Mouse (Mus musculus) stomach, embryonic 15.5 days (tissue): ENCODE data around the gene Dck. TPM values are rescaled to one million over a fixed set of nuclear protein-coding genes. Genes with fewer than 3 reads are reported as not detected.
"Not testable (repeated sequence)": the region's sequence is repeated elsewhere in the genome, so short reads cannot be mapped to it uniquely, and the experiment has no call there.

Source experiments
- ATAC-seq: fragments of 200-750 bp; cut with Nextera tagmentation; 2 replicates; pipeline ENCODE4 v1.8.0; 2017; ENCODE audit warnings: low read depth, moderate number of reproducible peaks, moderate TSS enrichment; ENCODE audit not compliant: insufficient read depth, low FRiP score
- H3K27ac ChIP-seq: fragments of 300-500 bp; sonication (generic); 2 replicates; pipeline ENCODE4 v1.5.1; 2015; ENCODE audit warnings: mild to moderate bottlenecking, inconsistent platforms
- H3K27me3 ChIP-seq: fragments of 300-500 bp; sonication (generic); replicated peaks from 2 replicates; pipeline ENCODE4 v1.6.1; 2015; ENCODE audit warnings: inconsistent platforms
- H3K36me3 ChIP-seq: fragments of 300-500 bp; sonication (generic); 2 replicates; pipeline ENCODE4 v1.6.1; 2015; ENCODE audit warnings: inconsistent platforms
- H3K4me1 ChIP-seq: fragments of 300-500 bp; sonication (generic); 2 replicates; pipeline ENCODE4 v1.6.1; 2015; ENCODE audit warnings: inconsistent platforms
- H3K4me2 ChIP-seq: fragments of 300-500 bp; sonication (generic); 2 replicates; pipeline ENCODE4 v1.6.1; 2015; ENCODE audit warnings: mild to moderate bottlenecking, inconsistent platforms
- H3K4me3 ChIP-seq: fragments of 300-500 bp; sonication (generic); replicated peaks from 2 replicates; pipeline ENCODE4 v1.5.1; 2015; ENCODE audit warnings: inconsistent platforms
- H3K9ac ChIP-seq: fragments of 300-500 bp; sonication (generic); 2 replicates; pipeline ENCODE4 v1.6.1; 2015; ENCODE audit warnings: inconsistent platforms
- H3K9me3 ChIP-seq: fragments of 300-500 bp; sonication (generic); 2 replicates; pipeline ENCODE4 v1.6.1; 2016; ENCODE audit warnings: inconsistent platforms
- WGBS: fragments of 180-500 bp; shearing (Covaris S2); methylation state at CpG from one replicate; pipeline ENCODE4 v1.1.7; 2015; 5-methylcytosine and 5-hydroxymethylcytosine counted together
- polyA plus RNA-seq: library from polyadenylated mRNA; unstranded; fragments of >200 nt; fragmentation: Nextera tagmentation; extraction: Ambion mirVana; gene quantifications from 2 replicates; pipeline ENCODE4 v1.2.1, GENCODE M21; 2015

The Dck gene
- polyA plus RNA-seq = 41.8 and 44.6 TPM in 2 replicates

GRCm38 (mm10) chr5:88764987-88765481 is at the start of gene Dck:
TSS of gene Dck (plus strand) at chr5:88764996.
- H3K9me3 ChIP-seq = no peaks in the 10 kb centered on the region
- peak within 1 kb of the TSS; percentile 73 for H3K4me2 ChIP-seq
- ATAC-seq = peak; percentile 100
- no peaks in the 10 kb centered on the region for H3K36me3 ChIP-seq
- under 1% methylated on average over 51 of the region's 51 CpGs for WGBS
- peak within 1 kb of the TSS; percentile 82 for H3K27ac ChIP-seq
- peak within 1 kb of the TSS; percentile 64 for H3K4me3 ChIP-seq
- H3K4me1 ChIP-seq = peaks cover 6% of the 10 kb centered on the region; the same call in 1 of the 2 replicates
- no peaks in the 10 kb centered on the region for H3K27me3 ChIP-seq
- H3K9ac ChIP-seq = peak within 1 kb of the TSS; percentile 55

DNA sequence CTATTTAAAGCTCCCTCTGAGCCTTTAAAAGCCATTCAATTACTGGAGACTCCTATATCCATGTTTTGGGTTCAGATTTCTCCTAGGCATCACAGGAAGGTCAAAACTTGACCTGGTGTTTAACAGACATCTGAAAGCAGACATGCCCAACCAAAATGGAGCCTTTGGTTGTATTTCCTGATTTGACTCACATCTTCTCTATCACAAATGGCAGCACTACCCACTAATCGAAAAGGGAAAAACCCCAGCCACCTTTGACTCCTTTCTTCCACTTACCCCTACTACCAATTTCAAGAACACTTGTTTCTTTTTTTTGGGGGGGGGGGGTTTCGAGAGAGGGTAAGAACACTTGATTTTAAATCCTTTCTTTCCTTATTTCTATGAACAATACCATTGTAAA is 47.8 kb upstream of the Dck start:
- Histone ChIP-seq H3K27ac (no peak overlapping the region), H3K4me3 (no peak overlapping the region), H3K9me3 (no peaks in the 10 kb centered on the region), H3K4me1 (peaks cover 4% of the 10 kb centered on the region), H3K36me3 (no peaks in the 10 kb centered on the region), H3K4me2 (no peak overlapping the region), H3K27me3 (no peaks in the 10 kb centered on the region), H3K9ac (no peak overlapping the region)
- WGBS = 76% methylated on average over 2 of the region's 2 CpGs
- no peak for ATAC-seq

DNA sequence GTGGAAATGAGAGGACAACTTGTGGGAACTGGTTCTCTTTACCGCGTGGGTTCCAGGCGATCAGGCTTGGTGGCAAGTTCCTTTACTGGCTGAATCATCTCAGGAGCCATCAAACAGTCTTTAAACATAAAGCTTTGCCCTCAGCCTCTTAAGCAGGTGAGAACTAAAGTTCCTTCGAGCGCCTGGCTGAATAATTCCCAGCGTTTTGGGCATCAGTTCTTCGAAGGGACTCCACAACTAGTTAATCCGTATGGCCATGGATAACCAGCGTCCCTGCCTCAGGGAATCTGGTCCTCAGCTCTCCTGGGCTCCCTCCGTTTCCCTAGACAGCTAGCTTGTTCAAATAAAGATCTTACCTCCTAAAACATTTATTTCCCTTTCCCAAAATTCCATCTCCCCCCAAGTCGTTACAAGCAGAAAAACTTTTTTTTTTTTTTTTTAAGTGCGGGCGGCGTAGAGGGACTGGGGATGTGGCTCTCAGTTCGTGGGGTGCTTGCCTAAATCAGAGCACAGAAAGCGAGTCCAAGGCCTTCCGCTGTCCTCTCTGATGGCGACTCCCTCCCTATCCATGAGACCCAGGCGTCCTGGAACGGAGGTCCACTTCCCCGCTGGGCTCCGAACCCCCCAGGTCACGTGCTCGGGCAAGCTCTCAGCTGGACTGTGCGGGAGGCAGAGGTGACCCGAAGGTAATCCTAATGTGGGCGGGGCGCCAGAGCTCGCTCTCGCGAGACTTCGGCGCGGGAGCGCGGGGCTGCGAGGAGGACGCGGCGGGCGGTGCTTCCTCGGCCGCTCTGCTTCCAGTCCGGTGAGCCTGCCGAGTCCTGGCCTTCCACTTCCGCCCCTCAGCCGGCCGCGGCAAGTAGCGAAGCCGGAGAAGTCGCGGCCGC is 44.4 kb upstream of the Dck start, which contains the start of gene Mob1b:
TSS of gene Mob1b (plus strand) at position 740 of the 887 bp plus-strand sequence.
- H3K36me3 ChIP-seq = no peaks in the 10 kb centered on the region
- H3K27me3 ChIP-seq = no peaks in the 10 kb centered on the region
- H3K27ac ChIP-seq = peak within 1 kb of the TSS; percentile 97
- peak within 1 kb of the TSS; percentile 91 for H3K4me2 ChIP-seq
- H3K9ac ChIP-seq = peak within 1 kb of the TSS; percentile 96
- H3K4me3 ChIP-seq = peak within 1 kb of the TSS; percentile 98
- ATAC-seq = peak; percentile 93
- peaks cover 21% of the 10 kb centered on the region for H3K4me1 ChIP-seq
- 1% methylated on average over 53 of the region's 54 CpGs for WGBS
- H3K9me3 ChIP-seq = no peaks in the 10 kb centered on the region

DNA sequence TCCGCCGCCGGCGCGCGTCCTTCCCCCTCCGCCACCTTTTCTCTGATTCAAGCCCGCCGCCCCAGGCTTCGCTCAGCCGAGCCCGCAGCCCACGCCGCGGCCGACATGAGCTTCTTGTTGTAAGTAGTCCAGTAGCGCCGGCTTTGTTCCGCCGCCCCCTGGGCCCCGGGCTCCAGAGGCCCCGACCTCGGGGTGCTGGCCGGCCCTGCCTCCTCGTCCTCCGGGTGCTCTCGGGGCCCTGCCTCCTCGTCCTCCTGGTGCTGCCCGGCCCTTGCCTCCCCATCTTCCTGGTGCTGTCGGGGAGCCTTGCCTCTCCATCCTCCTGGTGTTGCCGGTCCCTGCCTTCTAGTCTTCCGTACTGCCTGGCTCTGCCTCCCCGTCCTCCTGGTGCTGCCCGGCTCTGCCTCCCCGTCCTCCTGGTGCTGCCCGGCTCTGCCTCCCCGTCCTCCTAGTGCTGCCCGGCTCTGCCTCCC is 43.8 kb upstream of the Dck start:
- peak overlapping the region; percentile 96 for H3K9ac ChIP-seq
- no peaks in the 10 kb centered on the region for H3K9me3 ChIP-seq
- peak overlapping the region; percentile 97 for H3K27ac ChIP-seq
- H3K4me3 ChIP-seq = peak overlapping the region; percentile 98
- H3K36me3 ChIP-seq = no peaks in the 10 kb centered on the region
- H3K4me2 ChIP-seq = peak overlapping the region; percentile 91
- under 1% methylated on average over 35 of the region's 38 CpGs for WGBS
- H3K27me3 ChIP-seq = no peaks in the 10 kb centered on the region
- H3K4me1 ChIP-seq = peaks cover 21% of the 10 kb centered on the region
- ATAC-seq = peak; percentile 35

GRCm38 (mm10) chr5:88721565-88722212 is 43.1 kb upstream of the Dck start:
- Histone ChIP-seq H3K4me2 (peak overlapping the region; percentile 91), H3K36me3 (no peaks in the 10 kb centered on the region), H3K9me3 (no peaks in the 10 kb centered on the region), H3K27ac (peak overlapping the region; percentile 97), H3K4me3 (peak overlapping the region; percentile 98), H3K4me1 (peaks cover 21% of the 10 kb centered on the region), H3K9ac (peak overlapping the region; percentile 96), H3K27me3 (no peaks in the 10 kb centered on the region)
- WGBS = 2% methylated on average over 31 of the region's 31 CpGs
- peak; percentile 58 for ATAC-seq

DNA sequence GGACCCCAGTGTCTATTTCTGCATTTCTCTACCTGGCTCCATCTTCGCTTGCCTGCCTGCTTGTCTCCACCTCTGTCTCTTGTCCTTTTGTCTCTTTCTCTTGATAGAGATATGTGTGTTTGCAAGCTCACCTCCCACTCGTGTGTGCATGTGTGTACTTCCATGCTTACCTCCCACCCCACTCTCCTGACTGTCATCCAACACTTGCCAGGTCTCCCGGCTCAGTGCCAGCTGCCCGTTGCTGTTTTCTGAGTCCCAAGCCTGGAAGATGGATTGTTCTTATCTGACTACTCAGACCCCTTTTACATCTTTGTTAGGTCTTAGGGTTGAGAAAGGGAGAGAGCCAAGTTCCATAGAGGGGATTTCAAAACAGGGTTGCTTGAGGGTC is 42.6 kb upstream of the Dck start:
- Histone ChIP-seq H3K9me3 (no peaks in the 10 kb centered on the region), H3K4me3 (peak overlapping the region; percentile 98), H3K4me1 (peaks cover 21% of the 10 kb centered on the region), H3K36me3 (no peaks in the 10 kb centered on the region), H3K27me3 (no peaks in the 10 kb centered on the region), H3K4me2 (peak overlapping the region; percentile 91), H3K27ac (no peak overlapping the region), H3K9ac (peak overlapping the region; percentile 96; the same call in 1 of the 2 replicates)
- WGBS = 13% methylated on average over 4 of the region's 4 CpGs
- ATAC-seq = no peak

- no peaks in the 10 kb centered on the region for H3K9me3 ChIP-seq
- peaks cover 21% of the 10 kb centered on the region for H3K4me1 ChIP-seq
- no peak overlapping the region for H3K4me2 ChIP-seq
- peak; percentile 57; the same call in 1 of the 2 replicates for ATAC-seq
- H3K4me3 ChIP-seq = no peak overlapping the region
- no peak overlapping the region for H3K9ac ChIP-seq
- WGBS = 49% methylated on average over 3 of the region's 3 CpGs
- H3K27me3 ChIP-seq = no peaks in the 10 kb centered on the region
- no peak overlapping the region for H3K27ac ChIP-seq
- H3K36me3 ChIP-seq = no peaks in the 10 kb centered on the region
These were observed 40.8 kb upstream of the Dck start for GRCm38 (mm10) chr5:88724030-88724429.

GRCm38 (mm10) chr5:88727593-88728144 is 37.1 kb upstream of the Dck start:
- ATAC-seq = no peak
- Histone ChIP-seq H3K27me3 (no peaks in the 10 kb centered on the region), H3K4me2 (no peak overlapping the region), H3K4me1 (0 out of 2 replicates have a peak, but pooled peaks cover 10% of the 10 kb centered on the region), H3K9ac (no peak overlapping the region), H3K9me3 (no peaks in the 10 kb centered on the region), H3K36me3 (no peaks in the 10 kb centered on the region), H3K4me3 (no peak overlapping the region), H3K27ac (no peak overlapping the region)
- WGBS = 75% methylated on average over 3 of the region's 3 CpGs

DNA sequence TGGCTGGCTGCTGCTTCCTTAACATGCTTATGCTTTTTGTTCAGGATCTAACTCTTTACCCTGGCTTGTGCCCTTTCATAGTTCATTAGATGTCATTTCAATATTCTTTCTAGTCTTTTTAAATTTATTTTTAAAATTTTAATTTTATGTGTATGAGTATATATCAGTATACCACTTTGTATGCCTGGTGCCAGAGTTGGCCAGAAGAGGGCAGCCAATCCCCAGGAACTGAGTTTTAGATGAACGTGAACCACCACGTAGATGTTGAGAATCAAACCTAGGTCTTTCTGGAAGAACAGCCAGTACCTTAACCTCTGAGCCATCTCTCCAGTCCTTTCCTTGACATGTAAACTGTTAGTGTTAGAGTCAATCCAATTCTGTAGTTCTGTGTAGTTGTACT is 30.0 kb upstream of the Dck start:
- Histone ChIP-seq H3K27ac (no peak overlapping the region), H3K4me3 (no peak overlapping the region), H3K27me3 (no peaks in the 10 kb centered on the region), H3K9me3 (no peaks in the 10 kb centered on the region), H3K36me3 (no peaks in the 10 kb centered on the region), H3K4me2 (no peak overlapping the region), H3K9ac (no peak overlapping the region), H3K4me1 (no peaks in the 10 kb centered on the region)
- no peak for ATAC-seq
- 85% methylated on average over 2 of the region's 2 CpGs for WGBS

GRCm38 (mm10) chr5:88741065-88741464 is 23.7 kb upstream of the Dck start:
- not testable (repeated sequence) for H3K4me3 ChIP-seq, H3K27ac ChIP-seq, H3K4me2 ChIP-seq, H3K4me1 ChIP-seq, ATAC-seq, H3K36me3 ChIP-seq, H3K27me3 ChIP-seq, H3K9me3 ChIP-seq, H3K9ac ChIP-seq
- 97% methylated on average over 1 of the region's 1 CpGs for WGBS

DNA sequence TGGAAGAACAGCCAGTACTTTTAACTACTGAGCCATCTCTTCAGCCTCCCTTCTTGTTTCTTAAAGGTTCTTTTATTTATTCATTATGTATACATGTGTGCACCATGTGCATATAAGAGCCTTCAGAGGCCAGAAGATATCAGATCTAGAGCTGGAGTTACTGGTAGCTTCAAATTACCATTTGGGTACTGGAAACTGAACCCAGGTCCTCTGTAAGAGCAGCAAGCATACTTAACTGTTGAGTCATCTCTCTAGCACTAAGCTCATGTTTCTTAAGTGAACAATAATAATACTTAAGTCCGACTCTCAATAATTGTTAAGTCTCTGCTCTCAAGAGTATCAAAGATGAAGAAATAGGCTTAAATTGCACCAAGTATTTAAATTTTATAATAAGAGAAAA is 17.0 kb upstream of the Dck start:
- H3K9ac ChIP-seq = no peak overlapping the region
- 0 out of 2 replicates have a peak, but pooled peaks cover 3% of the 10 kb centered on the region for H3K36me3 ChIP-seq
- 85% methylated on average over 1 of the region's 1 CpGs for WGBS
- H3K9me3 ChIP-seq = no peaks in the 10 kb centered on the region
- no peaks in the 10 kb centered on the region for H3K4me1 ChIP-seq
- no peak overlapping the region for H3K27ac ChIP-seq
- H3K4me3 ChIP-seq = no peak overlapping the region
- no peaks in the 10 kb centered on the region for H3K27me3 ChIP-seq
- no peak overlapping the region for H3K4me2 ChIP-seq
- no peak for ATAC-seq
